Mouse (Mus musculus) induced T-regulatory cell, adult 2 months (primary cell): Measurements from ENCODE around the gene Ntf3.

ENCODE experiments used
- DNase-seq: peaks from one replicate; pipeline ENCODE4 v3.0.0-alpha.2; 2012; ENCODE audit warnings: low read depth

The Ntf3 gene

GRCm38 (mm10) chr6:126159279-126160066 lies 7.2 kb downstream of the Ntf3 start:
- DNase-seq: no peak

GRCm38 (mm10) chr6:126155928-126156327 lies 10.8 kb downstream of the Ntf3 start:
- no peak for DNase-seq

GRCm38 (mm10) chr6:126154372-126154982 lies 12.2 kb downstream of the Ntf3 start:
- DNase-seq: no peak

GRCm38 (mm10) chr6:126153154-126153553 lies 13.6 kb downstream of the Ntf3 start:
- DNase-seq: no peak

GRCm38 (mm10) chr6:126143659-126144058 lies 23.1 kb downstream of the Ntf3 start:
- DNase-seq: no peak

GRCm38 (mm10) chr6:126142741-126143140 lies 24.0 kb downstream of the Ntf3 start:
- no peak for DNase-seq

GRCm38 (mm10) chr6:126142021-126142554 lies 24.6 kb downstream of the Ntf3 start:
- no peak for DNase-seq

- DNase-seq: no peak
Observed at GRCm38 (mm10) chr6:126141472-126141871, 25.2 kb downstream of the Ntf3 start.

- no peak for DNase-seq
Observed at GRCm38 (mm10) chr6:126140961-126141360, 25.7 kb downstream of the Ntf3 start.

- no peak for DNase-seq
Observed at GRCm38 (mm10) chr6:126140416-126140815, 26.3 kb downstream of the Ntf3 start.

- no peak for DNase-seq
Observed at GRCm38 (mm10) chr6:126134155-126134906, 32.4 kb downstream of the Ntf3 start.

GRCm38 (mm10) chr6:126128238-126128637 lies 38.5 kb downstream of the Ntf3 start:
- no peak for DNase-seq

- DNase-seq: no peak
Observed at GRCm38 (mm10) chr6:126118247-126118646, 48.5 kb downstream of the Ntf3 start.

GRCm38 (mm10) chr6:126117191-126117590 lies 49.5 kb downstream of the Ntf3 start:
- no peak for DNase-seq

GRCm38 (mm10) chr6:126114934-126115633 lies 51.6 kb downstream of the Ntf3 start:
- no peak for DNase-seq

GRCm38 (mm10) chr6:126110892-126111835 lies 55.5 kb downstream of the Ntf3 start:
- no peak for DNase-seq

GRCm38 (mm10) chr6:126109184-126109583 lies 57.5 kb downstream of the Ntf3 start:
- DNase-seq: no peak

GRCm38 (mm10) chr6:126108771-126109170 lies 57.9 kb downstream of the Ntf3 start:
- DNase-seq: no peak

GRCm38 (mm10) chr6:126107398-126107797 lies 59.3 kb downstream of the Ntf3 start:
- DNase-seq: no peak

- no peak for DNase-seq
Observed at GRCm38 (mm10) chr6:126106798-126107173, 59.9 kb downstream of the Ntf3 start.
